ENCODE assay signal across 31 mouse cellular contexts in the genomic region with DNA sequence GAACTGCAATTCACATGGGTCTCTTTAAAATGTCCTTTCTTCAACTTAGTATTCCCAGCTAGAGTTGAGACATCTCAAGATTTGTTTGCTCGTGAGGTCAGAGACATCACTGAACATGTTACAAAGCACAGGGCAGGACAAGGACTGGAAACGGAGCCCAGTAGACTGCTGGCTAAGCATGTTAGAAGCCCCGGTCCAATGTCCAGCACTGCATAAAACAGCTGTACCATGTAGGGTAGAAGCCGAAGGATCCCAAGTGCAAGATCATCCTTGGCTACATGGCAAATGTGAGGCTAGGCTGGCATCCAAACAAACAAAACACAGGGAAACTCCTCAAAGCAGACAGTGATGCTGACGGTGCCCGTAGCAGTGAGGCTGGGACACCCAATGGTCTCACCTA. TPM values are rescaled to one million over a fixed set of nuclear protein-coding genes. Genes with fewer than 3 reads are reported as not detected.
"Had no signal": no experiment of that assay in that cellular context is flagged by ENCODE, and none has a peak within 500 bp of the region (broad histone marks: within the 10 kb centered on the region; RNA-seq: fewer than 3 reads in every experiment).

No protein-coding gene starts in this region.

- H3K9me3 ChIP-seq: heart, embryonic 10.5 days; heart, embryonic 12.5 days; hindbrain, embryonic 10.5 days; hindbrain, embryonic 12.5 days; intestine, embryonic 15.5 days; kidney, embryonic 15.5 days; limb, embryonic 10.5 days; limb, embryonic 12.5 days; liver, embryonic 13.5 days; liver, embryonic 15.5 days had no signal

- H3K27ac ChIP-seq: gastrocnemius, adult 2 months; heart, adult 2 months; heart, embryonic 10.5 days; hindbrain, embryonic 10.5 days; hindbrain, embryonic 12.5 days; hindbrain, embryonic 14.5 days; intestine, embryonic 15.5 days; kidney, embryonic 15.5 days; layer of hippocampus, adult 2 months; left cerebral cortex, adult 2 months; limb, embryonic 10.5 days; limb, embryonic 12.5 days; liver, embryonic 13.5 days; liver, embryonic 15.5 days had no signal

- H3K9ac ChIP-seq: heart, embryonic 12.5 days; hindbrain, embryonic 12.5 days; hindbrain, embryonic 14.5 days; intestine, embryonic 15.5 days; kidney, embryonic 15.5 days; limb, embryonic 12.5 days; liver, embryonic 13.5 days; liver, embryonic 15.5 days; liver, postnatal 0 days had no signal

- H3K4me3 ChIP-seq: gastrocnemius, adult 2 months; heart, adult 2 months; heart, embryonic 10.5 days; heart, embryonic 12.5 days; hindbrain, embryonic 10.5 days; hindbrain, embryonic 12.5 days; intestine, embryonic 15.5 days; kidney, embryonic 15.5 days; layer of hippocampus, adult 2 months; left cerebral cortex, adult 2 months; limb, embryonic 10.5 days; limb, embryonic 12.5 days; liver, embryonic 13.5 days; liver, embryonic 15.5 days had no signal

- H3K4me2 ChIP-seq: heart, embryonic 12.5 days; hindbrain, embryonic 12.5 days; hindbrain, embryonic 14.5 days; intestine, embryonic 15.5 days; kidney, embryonic 15.5 days; limb, embryonic 12.5 days; liver, embryonic 11.5 days; liver, embryonic 13.5 days; liver, embryonic 15.5 days had no signal

- H3K36me3 ChIP-seq: heart, embryonic 10.5 days; heart, embryonic 12.5 days; hindbrain, embryonic 10.5 days; hindbrain, embryonic 12.5 days; intestine, embryonic 15.5 days; kidney, embryonic 15.5 days; limb, embryonic 10.5 days; limb, embryonic 12.5 days; liver, embryonic 13.5 days; liver, embryonic 15.5 days had no signal

- H3K4me1 ChIP-seq: liver, embryonic 13.5 days; liver, embryonic 15.5 days had no signal

- DNase-seq: gastrocnemius, adult 2 months; gastrocnemius, postnatal 10 days; gastrocnemius, postnatal 25 days; heart, adult 2 months; heart, postnatal 10 days; heart, postnatal 4 days; kidney, postnatal 14 days; liver; liver, embryonic 13.5 days; liver, postnatal 0 days had no signal

- H3K27me3 ChIP-seq: heart, embryonic 12.5 days; hindbrain, embryonic 12.5 days; intestine, embryonic 15.5 days; kidney, embryonic 15.5 days; limb, embryonic 12.5 days; liver, embryonic 13.5 days; liver, embryonic 15.5 days had no signal

- ATAC-seq: forebrain, embryonic 16.5 days; hindbrain, embryonic 16.5 days; inflammation-experienced regulatory T-cells, adult 6 months; intestine, embryonic 15.5 days; intestine, postnatal 0 days; liver, postnatal 0 days had no signal

RNA-seq across cellular contexts. Expression of a gene that starts 5.6 kb away (rescaled TPM):
- polyA plus RNA-seq: forebrain, embryonic 16.5 days; frontal cortex, adult 2 months; heart, adult 2 months; heart, embryonic 10.5 days; heart, embryonic 12.5 days; heart, embryonic 14.5 days; heart, embryonic 16.5 days; hindbrain, embryonic 10.5 days; hindbrain, embryonic 12.5 days; hindbrain, embryonic 14.5 days; hindbrain, embryonic 16.5 days; inflammation-experienced regulatory T-cells, adult 6 months; intestine, embryonic 15.5 days; intestine, postnatal 0 days; kidney, embryonic 15.5 days; limb, embryonic 10.5 days; limb, embryonic 12.5 days; limb, embryonic 14.5 days; liver, embryonic 11.5 days; liver, embryonic 13.5 days; liver, embryonic 15.5 days; liver, postnatal 0 days had no signal

RNA-seq across cellular contexts. Expression of a gene that starts 30.0 kb away (rescaled TPM):
- polyA plus RNA-seq: inflammation-experienced regulatory T-cells, adult 6 months had no signal
